Mouse (Mus musculus): ENCODE data around the gene Uckl1. TPM values are rescaled to one million over a fixed set of nuclear protein-coding genes. Genes with fewer than 3 reads are reported as not detected.

The Uckl1 gene
- polyA plus RNA-seq, 1 experiment from 2014 or later: 22.8 TPM

GRCm38 (mm10) chr2:181570921-181571595, 13.6 kb downstream of the Uckl1 start:
- peaks cover 28% of the 10 kb centered on the region for H3K36me3 ChIP-seq (replicated peaks; ENCODE audit: insufficient read depth, low read length)
- DNase-seq (peak; percentile 14), ATAC-seq (no peak)
- no peak overlapping the region for H3K4me2 ChIP-seq (ENCODE audit: low read depth, low read length)
- no peak overlapping the region for H3K4me3 ChIP-seq (ENCODE audit: low read depth, low read length)
- H3K27me3 ChIP-seq (ENCODE audit: insufficient read depth, low read length): no peaks in the 10 kb centered on the region
- no peaks in the 10 kb centered on the region for H3K9me3 ChIP-seq (ENCODE audit: low read length)
- peaks cover 8% of the 10 kb centered on the region for H3K4me1 ChIP-seq (ENCODE audit: insufficient read depth)
- TF ChIP-seq EP300 (IDR thresholded peaks at IDR 0.05; ENCODE audit: low read depth): no peak
- 0 out of 2 replicates have a peak, but pooled peaks have one; percentile 7 for TF ChIP-seq CTCF (IDR thresholded peaks at IDR 0.05; ENCODE audit: low read depth)
- no peak overlapping the region for H3K9ac ChIP-seq (replicated peaks)
- WGBS (ENCODE audit: insufficient replicate concordance): 65% methylated on average over 6 of the region's 6 CpGs
- H3K27ac ChIP-seq (ENCODE audit: low read depth): no peak overlapping the region

GRCm38 (mm10) chr2:181570375-181570774, 14.3 kb downstream of the Uckl1 start:
- WGBS (ENCODE audit: insufficient replicate concordance): 85% methylated on average over 8 of the region's 8 CpGs
- no peak for ATAC-seq
- Histone ChIP-seq H3K36me3 (replicated peaks; ENCODE audit: insufficient read depth, low read length) (peaks cover 28% of the 10 kb centered on the region), H3K27me3 (ENCODE audit: insufficient read depth, low read length) (no peaks in the 10 kb centered on the region), H3K9ac (replicated peaks) (no peak overlapping the region), H3K4me2 (ENCODE audit: low read depth, low read length) (no peak overlapping the region), H3K4me3 (ENCODE audit: low read depth, low read length) (no peak overlapping the region), H3K9me3 (ENCODE audit: low read length) (no peaks in the 10 kb centered on the region), H3K27ac (ENCODE audit: low read depth) (no peak overlapping the region), H3K4me1 (ENCODE audit: insufficient read depth) (peaks cover 8% of the 10 kb centered on the region)
- TF ChIP-seq CTCF (IDR thresholded peaks at IDR 0.05; ENCODE audit: low read depth) (no peak), EP300 (IDR thresholded peaks at IDR 0.05; ENCODE audit: low read depth) (no peak)
- peak; percentile 11 for DNase-seq

- Histone ChIP-seq H3K4me1 (ENCODE audit: insufficient read depth) (peaks cover 8% of the 10 kb centered on the region), H3K9me3 (ENCODE audit: low read length) (no peaks in the 10 kb centered on the region), H3K9ac (replicated peaks) (no peak overlapping the region), H3K27me3 (ENCODE audit: insufficient read depth, low read length) (no peaks in the 10 kb centered on the region), H3K36me3 (replicated peaks; ENCODE audit: insufficient read depth, low read length) (peaks cover 28% of the 10 kb centered on the region), H3K27ac (ENCODE audit: low read depth) (no peak overlapping the region), H3K4me3 (ENCODE audit: low read depth, low read length) (no peak overlapping the region), H3K4me2 (ENCODE audit: low read depth, low read length) (no peak overlapping the region)
- no peak for ATAC-seq
- WGBS (ENCODE audit: insufficient replicate concordance): 96% methylated on average over 10 of the region's 10 CpGs
- DNase-seq: peak; percentile 11
- TF ChIP-seq EP300 (IDR thresholded peaks at IDR 0.05; ENCODE audit: low read depth): no peak
- no peak for TF ChIP-seq CTCF (IDR thresholded peaks at IDR 0.05; ENCODE audit: low read depth)
Measured at GRCm38 (mm10) chr2:181569856-181570255, 14.8 kb downstream of the Uckl1 start.

- Histone ChIP-seq H3K36me3 (replicated peaks; ENCODE audit: insufficient read depth, low read length) (peaks cover 23% of the 10 kb centered on the region), H3K27me3 (ENCODE audit: insufficient read depth, low read length) (no peaks in the 10 kb centered on the region), H3K4me1 (ENCODE audit: insufficient read depth) (peaks cover 8% of the 10 kb centered on the region), H3K4me2 (ENCODE audit: low read depth, low read length) (peak overlapping the region; percentile 14; the same call in 1 of the 2 replicates), H3K9ac (replicated peaks) (no peak overlapping the region), H3K27ac (ENCODE audit: low read depth) (peak overlapping the region; percentile 59), H3K9me3 (ENCODE audit: low read length) (no peaks in the 10 kb centered on the region), H3K4me3 (ENCODE audit: low read depth, low read length) (no peak overlapping the region)
- ATAC-seq: peak; percentile 77
- peak; percentile 72 for DNase-seq
- TF ChIP-seq EP300 (IDR thresholded peaks at IDR 0.05; ENCODE audit: low read depth) (no peak), CTCF (IDR thresholded peaks at IDR 0.05; ENCODE audit: low read depth) (peak; percentile 83)
- WGBS (ENCODE audit: insufficient replicate concordance): 37% methylated on average over 7 of the region's 7 CpGs
Measured at GRCm38 (mm10) chr2:181568272-181569008, 16.3 kb downstream of the Uckl1 start.

- Histone ChIP-seq H3K9ac (replicated peaks) (no peak overlapping the region), H3K4me2 (ENCODE audit: low read depth, low read length) (no peak overlapping the region), H3K36me3 (replicated peaks; ENCODE audit: insufficient read depth, low read length) (peaks cover 14% of the 10 kb centered on the region), H3K9me3 (ENCODE audit: low read length) (no peaks in the 10 kb centered on the region), H3K4me3 (ENCODE audit: low read depth, low read length) (no peak overlapping the region), H3K27me3 (ENCODE audit: insufficient read depth, low read length) (no peaks in the 10 kb centered on the region), H3K4me1 (ENCODE audit: insufficient read depth) (peaks cover 8% of the 10 kb centered on the region), H3K27ac (ENCODE audit: low read depth) (no peak overlapping the region)
- WGBS (ENCODE audit: insufficient replicate concordance): 86% methylated on average over 3 of the region's 3 CpGs
- TF ChIP-seq EP300 (IDR thresholded peaks at IDR 0.05; ENCODE audit: low read depth): no peak
- TF ChIP-seq CTCF (IDR thresholded peaks at IDR 0.05; ENCODE audit: low read depth): no peak
- DNase-seq (no peak), ATAC-seq (no peak)
Measured at GRCm38 (mm10) chr2:181567338-181567737, 17.4 kb downstream of the Uckl1 start.

- no peaks in the 10 kb centered on the region for H3K27me3 ChIP-seq (ENCODE audit: insufficient read depth, low read length)
- H3K27ac ChIP-seq (ENCODE audit: low read depth): peak overlapping the region; percentile 45
- H3K9me3 ChIP-seq (ENCODE audit: low read length): no peaks in the 10 kb centered on the region
- DNase-seq (no peak), ATAC-seq (peak; percentile 63)
- no peak for TF ChIP-seq CTCF (IDR thresholded peaks at IDR 0.05; ENCODE audit: low read depth)
- no peak for TF ChIP-seq EP300 (IDR thresholded peaks at IDR 0.05; ENCODE audit: low read depth)
- peaks cover 40% of the 10 kb centered on the region for H3K36me3 ChIP-seq (replicated peaks; ENCODE audit: insufficient read depth, low read length)
- no peak overlapping the region for H3K4me3 ChIP-seq (ENCODE audit: low read depth, low read length)
- no peak overlapping the region for H3K4me2 ChIP-seq (ENCODE audit: low read depth, low read length)
- no peak overlapping the region for H3K9ac ChIP-seq (replicated peaks)
- H3K4me1 ChIP-seq (ENCODE audit: insufficient read depth): no peaks in the 10 kb centered on the region
Measured at GRCm38 (mm10) chr2:181553772-181554171, 30.9 kb downstream of the Uckl1 start.

Measured in liver, postnatal 0 days (tissue).